Mouse (Mus musculus) ES-Bruce4 (cell line): Measurements from ENCODE around the gene Lysmd1.

Experiments used
- CTCF ChIP-seq: IDR thresholded peaks from one replicate; pipeline ENCODE4 v1.8.1; 2011; ENCODE audit warnings: low read depth, low read length
- EP300 ChIP-seq: IDR thresholded peaks from 2 replicates; pipeline ENCODE4 v1.6.1; 2011; ENCODE audit warnings: low read depth, low read length; ENCODE audit not compliant: insufficient read depth
- POLR2A ChIP-seq: IDR thresholded peaks from one replicate; pipeline ENCODE4 v1.8.1; 2011; ENCODE audit warnings: low read length; ENCODE audit not compliant: insufficient read depth

DNA sequence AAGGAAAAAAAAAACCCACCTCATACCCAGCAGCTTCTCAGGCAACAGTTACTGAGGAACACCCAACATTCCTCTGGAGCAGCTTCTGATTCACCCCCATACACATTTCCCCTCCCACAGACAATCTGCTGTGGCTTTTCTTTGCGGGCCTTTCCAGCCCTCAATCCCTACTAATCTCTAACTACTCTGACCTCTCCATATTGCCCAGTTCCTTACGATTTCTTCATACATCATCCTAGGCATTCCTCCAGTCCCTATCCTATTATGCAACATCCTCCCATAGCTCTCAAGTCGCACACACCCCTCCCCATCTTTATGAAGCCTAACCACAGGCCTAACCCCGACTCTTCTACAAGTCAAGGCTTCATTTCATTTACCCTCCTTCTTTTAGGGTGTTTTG lies 28.8 kb upstream of the Lysmd1 start:
- no peak for TF ChIP-seq CTCF
- TF ChIP-seq POLR2A, result no peak
- no peak for TF ChIP-seq EP300
